Mouse (Mus musculus): ENCODE measurements around the gene Plxnd1. TPM values are rescaled to one million over a fixed set of nuclear protein-coding genes. Genes with fewer than 3 reads are reported as not detected.

Plxnd1 gene
- polyA plus RNA-seq, 1 experiment: 6.1 TPM

- no peak overlapping the region for H3K27ac ChIP-seq (ENCODE audit: control insufficient read depth, insufficient read depth, low read depth, low read length)
- H3K36me3 ChIP-seq (ENCODE audit: control insufficient read depth, insufficient read depth, low read length): no peaks in the 10 kb centered on the region
- TF ChIP-seq POLR2A (IDR thresholded peaks at IDR 0.05; ENCODE audit: control insufficient read depth, low read depth, low read length): no peak
- TF ChIP-seq CTCF (IDR thresholded peaks at IDR 0.05; ENCODE audit: control insufficient read depth, insufficient read depth, insufficient replicate concordance, low read depth, low read length): no peak
- H3K4me3 ChIP-seq (ENCODE audit: control insufficient read depth, low read depth, low read length): no peak overlapping the region
- H3K4me1 ChIP-seq (ENCODE audit: control insufficient read depth, insufficient read depth, low read length): peaks cover 13% of the 10 kb centered on the region
- H3K27me3 ChIP-seq (ENCODE audit: control insufficient read depth, insufficient read depth, low read length): no peaks in the 10 kb centered on the region
Observed at GRCm38 (mm10) chr6:115956922-115957601, 37.7 kb downstream of the Plxnd1 start.

GRCm38 (mm10) chr6:115956418-115956921 lies 38.3 kb downstream of the Plxnd1 start:
- Histone ChIP-seq H3K4me3 (ENCODE audit: control insufficient read depth, low read depth, low read length) (no peak overlapping the region), H3K36me3 (ENCODE audit: control insufficient read depth, insufficient read depth, low read length) (no peaks in the 10 kb centered on the region), H3K27me3 (ENCODE audit: control insufficient read depth, insufficient read depth, low read length) (no peaks in the 10 kb centered on the region), H3K27ac (ENCODE audit: control insufficient read depth, insufficient read depth, low read depth, low read length) (no peak overlapping the region), H3K4me1 (ENCODE audit: control insufficient read depth, insufficient read depth, low read length) (peaks cover 13% of the 10 kb centered on the region)
- TF ChIP-seq CTCF (IDR thresholded peaks at IDR 0.05; ENCODE audit: control insufficient read depth, insufficient read depth, insufficient replicate concordance, low read depth, low read length): 0 out of 2 replicates have a peak, but pooled peaks have one; percentile 9
- TF ChIP-seq POLR2A (IDR thresholded peaks at IDR 0.05; ENCODE audit: control insufficient read depth, low read depth, low read length): no peak

- H3K27me3 ChIP-seq (ENCODE audit: control insufficient read depth, insufficient read depth, low read length): no peaks in the 10 kb centered on the region
- H3K4me3 ChIP-seq (ENCODE audit: control insufficient read depth, low read depth, low read length): no peak overlapping the region
- peaks cover 8% of the 10 kb centered on the region for H3K4me1 ChIP-seq (ENCODE audit: control insufficient read depth, insufficient read depth, low read length)
- TF ChIP-seq POLR2A (IDR thresholded peaks at IDR 0.05; ENCODE audit: control insufficient read depth, low read depth, low read length): no peak
- no peak for TF ChIP-seq CTCF (IDR thresholded peaks at IDR 0.05; ENCODE audit: control insufficient read depth, insufficient read depth, insufficient replicate concordance, low read depth, low read length)
- no peak overlapping the region for H3K27ac ChIP-seq (ENCODE audit: control insufficient read depth, insufficient read depth, low read depth, low read length)
- no peaks in the 10 kb centered on the region for H3K36me3 ChIP-seq (ENCODE audit: control insufficient read depth, insufficient read depth, low read length)
Observed at GRCm38 (mm10) chr6:115955664-115956063, 39.1 kb downstream of the Plxnd1 start.

- TF ChIP-seq CTCF (IDR thresholded peaks at IDR 0.05; ENCODE audit: control insufficient read depth, insufficient read depth, insufficient replicate concordance, low read depth, low read length) (no peak), POLR2A (IDR thresholded peaks at IDR 0.05; ENCODE audit: control insufficient read depth, low read depth, low read length) (no peak)
- Histone ChIP-seq H3K27ac (ENCODE audit: control insufficient read depth, insufficient read depth, low read depth, low read length) (no peak overlapping the region), H3K36me3 (ENCODE audit: control insufficient read depth, insufficient read depth, low read length) (no peaks in the 10 kb centered on the region), H3K27me3 (ENCODE audit: control insufficient read depth, insufficient read depth, low read length) (no peaks in the 10 kb centered on the region), H3K4me3 (ENCODE audit: control insufficient read depth, low read depth, low read length) (no peak overlapping the region), H3K4me1 (ENCODE audit: control insufficient read depth, insufficient read depth, low read length) (peaks cover 6% of the 10 kb centered on the region)
Observed at GRCm38 (mm10) chr6:115955169-115955568, 39.6 kb downstream of the Plxnd1 start.

- Histone ChIP-seq H3K4me1 (ENCODE audit: control insufficient read depth, insufficient read depth, low read length) (peaks cover 4% of the 10 kb centered on the region), H3K27ac (ENCODE audit: control insufficient read depth, insufficient read depth, low read depth, low read length) (no peak overlapping the region)
Observed at GRCm38 (mm10) chr6:115954506-115955074, 40.2 kb downstream of the Plxnd1 start.

GRCm38 (mm10) chr6:115946389-115946788 lies 48.4 kb downstream of the Plxnd1 start:
- no peaks in the 10 kb centered on the region for H3K36me3 ChIP-seq (ENCODE audit: control insufficient read depth, insufficient read depth, low read length)
- TF ChIP-seq POLR2A (IDR thresholded peaks at IDR 0.05; ENCODE audit: control insufficient read depth, low read depth, low read length) (no peak), CTCF (IDR thresholded peaks at IDR 0.05; ENCODE audit: control insufficient read depth, insufficient read depth, insufficient replicate concordance, low read depth, low read length) (no peak)
- H3K27me3 ChIP-seq (ENCODE audit: control insufficient read depth, insufficient read depth, low read length): no peaks in the 10 kb centered on the region
- no peaks in the 10 kb centered on the region for H3K4me1 ChIP-seq (ENCODE audit: control insufficient read depth, insufficient read depth, low read length)
- no peak overlapping the region for H3K4me3 ChIP-seq (ENCODE audit: control insufficient read depth, low read depth, low read length)
- no peak overlapping the region for H3K27ac ChIP-seq (ENCODE audit: control insufficient read depth, insufficient read depth, low read depth, low read length)

More at GRCm38 (mm10) chr6:115954506-115955074, 40.2 kb downstream of the Plxnd1 start:
- H3K27me3 ChIP-seq (ENCODE audit: control insufficient read depth, insufficient read depth, low read length): no peaks in the 10 kb centered on the region
- TF ChIP-seq CTCF (IDR thresholded peaks at IDR 0.05; ENCODE audit: control insufficient read depth, insufficient read depth, insufficient replicate concordance, low read depth, low read length): no peak
- TF ChIP-seq POLR2A (IDR thresholded peaks at IDR 0.05; ENCODE audit: control insufficient read depth, low read depth, low read length): no peak
- H3K36me3 ChIP-seq (ENCODE audit: control insufficient read depth, insufficient read depth, low read length): no peaks in the 10 kb centered on the region
- no peak overlapping the region for H3K4me3 ChIP-seq (ENCODE audit: control insufficient read depth, low read depth, low read length)

GRCm38 (mm10) chr6:115945633-115946032 lies 49.2 kb downstream of the Plxnd1 start:
- no peaks in the 10 kb centered on the region for H3K36me3 ChIP-seq (ENCODE audit: control insufficient read depth, insufficient read depth, low read length)
- no peak overlapping the region for H3K4me3 ChIP-seq (ENCODE audit: control insufficient read depth, low read depth, low read length)
- H3K27ac ChIP-seq (ENCODE audit: control insufficient read depth, insufficient read depth, low read depth, low read length): no peak overlapping the region
- TF ChIP-seq CTCF (IDR thresholded peaks at IDR 0.05; ENCODE audit: control insufficient read depth, insufficient read depth, insufficient replicate concordance, low read depth, low read length) (no peak), POLR2A (IDR thresholded peaks at IDR 0.05; ENCODE audit: control insufficient read depth, low read depth, low read length) (no peak)
- no peaks in the 10 kb centered on the region for H3K27me3 ChIP-seq (ENCODE audit: control insufficient read depth, insufficient read depth, low read length)
- H3K4me1 ChIP-seq (ENCODE audit: control insufficient read depth, insufficient read depth, low read length): no peaks in the 10 kb centered on the region

Data from testis, adult 2 months (tissue).